Mouse (Mus musculus) forebrain, embryonic 15.5 days (tissue): ENCODE results near the gene Sipa1l3. TPM values are rescaled to one million over a fixed set of nuclear protein-coding genes. Genes with fewer than 3 reads are reported as not detected.

Experiments used
- ATAC-seq: fragments of 200-750 bp; cut with Nextera tagmentation; replicated peaks from 2 replicates; pipeline ENCODE4 v1.8.0; 2017; ENCODE audit warnings: mild to moderate bottlenecking, moderate TSS enrichment, moderate library complexity
- H3K27ac ChIP-seq: fragments of 300-500 bp; sonication (generic); replicated peaks from 2 replicates; pipeline ENCODE4 v1.5.1; 2015; ENCODE audit warnings: mild to moderate bottlenecking, inconsistent platforms
- H3K27me3 ChIP-seq: fragments of 300-500 bp; sonication (generic); 2 replicates; pipeline ENCODE4 v1.6.1; 2015; ENCODE audit warnings: inconsistent platforms
- H3K36me3 ChIP-seq: fragments of 300-500 bp; sonication (generic); 2 replicates; pipeline ENCODE4 v1.6.1; 2015; ENCODE audit warnings: mild to moderate bottlenecking, inconsistent platforms
- H3K4me1 ChIP-seq: fragments of 300-500 bp; sonication (generic); 2 replicates; pipeline ENCODE4 v1.6.1; 2015; ENCODE audit warnings: inconsistent platforms
- H3K4me2 ChIP-seq: fragments of 300-500 bp; sonication (generic); replicated peaks from 2 replicates; pipeline ENCODE4 v1.6.1; 2015; ENCODE audit warnings: mild to moderate bottlenecking, inconsistent platforms
- H3K4me3 ChIP-seq: fragments of 300-500 bp; sonication (generic); 2 replicates; pipeline ENCODE4 v1.5.1; 2015; ENCODE audit warnings: mild to moderate bottlenecking, inconsistent platforms
- H3K9ac ChIP-seq: fragments of 300-500 bp; sonication (generic); replicated peaks from 2 replicates; pipeline ENCODE4 v1.6.1; 2015; ENCODE audit warnings: mild to moderate bottlenecking, inconsistent platforms
- H3K9me3 ChIP-seq: fragments of 300-500 bp; sonication (generic); 2 replicates; pipeline ENCODE4 v1.6.1; 2016; ENCODE audit warnings: inconsistent platforms
- WGBS: fragments of 180-500 bp; shearing (Covaris S2); methylation state at CpG from one replicate; pipeline ENCODE4 v1.1.7; 2015; ENCODE audit warnings: mixed read lengths; 5-methylcytosine and 5-hydroxymethylcytosine counted together
- polyA plus RNA-seq: library from polyadenylated mRNA; unstranded; fragments of >200 nt; fragmentation: Nextera tagmentation; extraction: Ambion mirVana; gene quantifications from 2 replicates; pipeline ENCODE4 v1.2.1, GENCODE M21; 2015

Sipa1l3 gene
- polyA plus RNA-seq, 1 experiment from 2014 or later: 15.0 TPM

- WGBS: 17% methylated on average over 18 of the region's 18 CpGs
- Histone ChIP-seq H3K27me3 (no peaks in the 10 kb centered on the region), H3K27ac (peak overlapping the region; percentile 24), H3K4me2 (no peak overlapping the region), H3K4me3 (no peak overlapping the region), H3K9ac (no peak overlapping the region), H3K36me3 (no peaks in the 10 kb centered on the region), H3K4me1 (peaks cover 17% of the 10 kb centered on the region), H3K9me3 (no peaks in the 10 kb centered on the region)
- ATAC-seq: peak; percentile 62
Observed at GRCm38 (mm10) chr7:29452991-29453741, 65.3 kb downstream of the Sipa1l3 start.

GRCm38 (mm10) chr7:29452381-29452780 is 66.1 kb downstream of the Sipa1l3 start:
- Histone ChIP-seq H3K9me3 (no peaks in the 10 kb centered on the region), H3K4me1 (peaks cover 17% of the 10 kb centered on the region), H3K4me2 (no peak overlapping the region), H3K9ac (no peak overlapping the region), H3K4me3 (no peak overlapping the region), H3K36me3 (no peaks in the 10 kb centered on the region), H3K27ac (peak overlapping the region; percentile 24; the same call in 1 of the 2 replicates), H3K27me3 (no peaks in the 10 kb centered on the region)
- WGBS: 85% methylated on average over 6 of the region's 6 CpGs
- ATAC-seq: no peak

- ATAC-seq: no peak
- H3K27me3 ChIP-seq: no peaks in the 10 kb centered on the region
- WGBS: 78% methylated on average over 5 of the region's 5 CpGs
Observed at GRCm38 (mm10) chr7:29450175-29450574, 68.3 kb downstream of the Sipa1l3 start.

GRCm38 (mm10) chr7:29448830-29449229 is 69.6 kb downstream of the Sipa1l3 start:
- H3K4me3 ChIP-seq: no peak overlapping the region
- no peak overlapping the region for H3K27ac ChIP-seq
- ATAC-seq: no peak
- 95% methylated on average over 6 of the region's 6 CpGs for WGBS
- H3K9ac ChIP-seq: no peak overlapping the region
- no peaks in the 10 kb centered on the region for H3K27me3 ChIP-seq
- no peaks in the 10 kb centered on the region for H3K36me3 ChIP-seq
- H3K9me3 ChIP-seq: no peaks in the 10 kb centered on the region
- peaks cover 17% of the 10 kb centered on the region for H3K4me1 ChIP-seq
- no peak overlapping the region for H3K4me2 ChIP-seq

More at GRCm38 (mm10) chr7:29450175-29450574, 68.3 kb downstream of the Sipa1l3 start:
- Histone ChIP-seq H3K27ac (no peak overlapping the region), H3K9ac (no peak overlapping the region), H3K4me1 (peaks cover 17% of the 10 kb centered on the region), H3K9me3 (no peaks in the 10 kb centered on the region), H3K4me3 (no peak overlapping the region), H3K36me3 (no peaks in the 10 kb centered on the region), H3K4me2 (no peak overlapping the region)

GRCm38 (mm10) chr7:29447147-29447829 is 71.2 kb downstream of the Sipa1l3 start:
- Histone ChIP-seq H3K4me2 (no peak overlapping the region), H3K4me3 (no peak overlapping the region), H3K9ac (no peak overlapping the region), H3K27me3 (no peaks in the 10 kb centered on the region), H3K9me3 (no peaks in the 10 kb centered on the region), H3K36me3 (no peaks in the 10 kb centered on the region), H3K4me1 (0 out of 2 replicates have a peak, but pooled peaks cover 2% of the 10 kb centered on the region), H3K27ac (no peak overlapping the region)
- ATAC-seq: no peak
- 93% methylated on average over 11 of the region's 11 CpGs for WGBS

GRCm38 (mm10) chr7:29446156-29446555 is 72.3 kb downstream of the Sipa1l3 start:
- WGBS: 81% methylated on average over 4 of the region's 4 CpGs
- Histone ChIP-seq H3K4me1 (peaks cover 10% of the 10 kb centered on the region), H3K9ac (no peak overlapping the region), H3K27me3 (no peaks in the 10 kb centered on the region), H3K4me3 (no peak overlapping the region), H3K4me2 (no peak overlapping the region), H3K27ac (no peak overlapping the region), H3K36me3 (no peaks in the 10 kb centered on the region), H3K9me3 (no peaks in the 10 kb centered on the region)
- no peak for ATAC-seq

- no peak for ATAC-seq
- Histone ChIP-seq H3K27me3 (no peaks in the 10 kb centered on the region), H3K9me3 (no peaks in the 10 kb centered on the region), H3K4me3 (no peak overlapping the region), H3K4me2 (no peak overlapping the region), H3K9ac (no peak overlapping the region), H3K4me1 (peaks cover 14% of the 10 kb centered on the region), H3K27ac (no peak overlapping the region), H3K36me3 (no peaks in the 10 kb centered on the region)
- WGBS: 85% methylated on average over 5 of the region's 5 CpGs
Observed at GRCm38 (mm10) chr7:29444527-29444926, 73.9 kb downstream of the Sipa1l3 start.

- ATAC-seq: no peak
- no peak overlapping the region for H3K27ac ChIP-seq
- H3K9me3 ChIP-seq: no peaks in the 10 kb centered on the region
- peaks cover 14% of the 10 kb centered on the region for H3K4me1 ChIP-seq
- no peak overlapping the region for H3K9ac ChIP-seq
- no peaks in the 10 kb centered on the region for H3K36me3 ChIP-seq
- WGBS: 84% methylated on average over 2 of the region's 2 CpGs
- no peaks in the 10 kb centered on the region for H3K27me3 ChIP-seq
- no peak overlapping the region for H3K4me3 ChIP-seq
- no peak overlapping the region for H3K4me2 ChIP-seq
Observed at GRCm38 (mm10) chr7:29444070-29444469, 74.4 kb downstream of the Sipa1l3 start.

- Histone ChIP-seq H3K27ac (no peak overlapping the region), H3K4me3 (no peak overlapping the region), H3K27me3 (no peaks in the 10 kb centered on the region), H3K9ac (no peak overlapping the region), H3K9me3 (no peaks in the 10 kb centered on the region), H3K36me3 (no peaks in the 10 kb centered on the region), H3K4me2 (peak overlapping the region; percentile 15; the same call in 1 of the 2 replicates), H3K4me1 (peaks cover 18% of the 10 kb centered on the region)
- 45% methylated on average over 9 of the region's 9 CpGs for WGBS
- no peak for ATAC-seq
Observed at GRCm38 (mm10) chr7:29441793-29442192, 76.6 kb downstream of the Sipa1l3 start.

- Histone ChIP-seq H3K9me3 (no peaks in the 10 kb centered on the region), H3K4me3 (no peak overlapping the region), H3K9ac (no peak overlapping the region), H3K36me3 (no peaks in the 10 kb centered on the region), H3K4me1 (peaks cover 18% of the 10 kb centered on the region), H3K27me3 (no peaks in the 10 kb centered on the region), H3K27ac (no peak overlapping the region), H3K4me2 (no peak overlapping the region)
- WGBS: 28% methylated on average over 9 of the region's 9 CpGs
- no peak; the same call in 1 of the 2 replicates for ATAC-seq
Observed at GRCm38 (mm10) chr7:29441151-29441550, 77.3 kb downstream of the Sipa1l3 start.

- ATAC-seq: no peak
- WGBS: 72% methylated on average over 16 of the region's 16 CpGs
- no peak overlapping the region for H3K9ac ChIP-seq
- no peaks in the 10 kb centered on the region for H3K9me3 ChIP-seq
- no peaks in the 10 kb centered on the region for H3K27me3 ChIP-seq
- peaks cover 25% of the 10 kb centered on the region for H3K4me1 ChIP-seq
- no peak overlapping the region for H3K4me2 ChIP-seq
- H3K27ac ChIP-seq: no peak overlapping the region
- H3K4me3 ChIP-seq: no peak overlapping the region
- H3K36me3 ChIP-seq: no peaks in the 10 kb centered on the region
Observed at GRCm38 (mm10) chr7:29438655-29439282, 79.7 kb downstream of the Sipa1l3 start.

GRCm38 (mm10) chr7:29438204-29438603 is 80.2 kb downstream of the Sipa1l3 start:
- no peak overlapping the region for H3K4me2 ChIP-seq
- WGBS: 85% methylated on average over 14 of the region's 14 CpGs
- no peak; the same call in 1 of the 2 replicates for ATAC-seq
- H3K27me3 ChIP-seq: no peaks in the 10 kb centered on the region
- H3K4me1 ChIP-seq: peaks cover 31% of the 10 kb centered on the region
- no peaks in the 10 kb centered on the region for H3K9me3 ChIP-seq
- no peak overlapping the region for H3K9ac ChIP-seq
- no peak overlapping the region for H3K4me3 ChIP-seq
- no peak overlapping the region for H3K27ac ChIP-seq
- H3K36me3 ChIP-seq: no peaks in the 10 kb centered on the region
